ENCODE assay signal across 8 mouse cellular contexts in genomic region chr9:121301041-121301920, GRCm38 (mm10). TPM values are rescaled to one million over a fixed set of nuclear protein-coding genes. Genes with fewer than 3 reads are reported as not detected.
DNase-seq lines count a peak whose midpoint lies in the region; ATAC-seq lines count a peak whose summit lies in the region.

No protein-coding gene starts in this region.

- peak overlapping the region; percentile 3; the same call in 1 of the 2 replicates for H3K4me3 ChIP-seq in heart, embryonic 16.5 days (ENCODE audit: low read length)
- H3K4me3 ChIP-seq in midbrain, embryonic 11.5 days (ENCODE audit: low read depth, low read length), result no peak overlapping the region

- peak; percentile 10 for DNase-seq in adrenal gland, postnatal 10 days
- no peak for DNase-seq in adrenal gland, adult 8-10 months
- DNase-seq in 416B (ENCODE audit: low read depth) (peak; percentile 26), adipocyte (ENCODE audit: low spot score) (no peak)
- no peak for DNase-seq in midbrain, embryonic 11.5 days (ENCODE audit: low spot score, missing footprints)
- DNase-seq in right cerebral cortex, postnatal 14 days, result no peak
- DNase-seq in cerebellum, adult 18-20 months, result no peak

- H3K27ac ChIP-seq in heart, embryonic 16.5 days (ENCODE audit: low read length), result peak overlapping the region; percentile 17; the same call in 1 of the 2 replicates
- no peak overlapping the region for H3K27ac ChIP-seq in midbrain, embryonic 11.5 days (ENCODE audit: low read depth, low read length)

- H3K4me1 ChIP-seq in heart, embryonic 16.5 days (ENCODE audit: control insufficient read depth, insufficient read depth, low read length), result peaks cover 43% of the 10 kb centered on the region
- H3K4me1 ChIP-seq in midbrain, embryonic 11.5 days (ENCODE audit: control insufficient read depth, insufficient read depth, low read length), result peaks cover 53% of the 10 kb centered on the region

- H3K27me3 ChIP-seq in heart, embryonic 16.5 days (ENCODE audit: control insufficient read depth, insufficient read depth, low read length), result peaks cover 2% of the 10 kb centered on the region; the same call in 1 of the 2 replicates
- no peaks in the 10 kb centered on the region for H3K27me3 ChIP-seq in midbrain, embryonic 11.5 days (ENCODE audit: control insufficient read depth, insufficient read depth, low read length)

- no peak for ATAC-seq in heart, embryonic 16.5 days (replicated peaks; ENCODE audit: extremely low read depth, insufficient read depth, low FRiP score)
- ATAC-seq in midbrain, embryonic 11.5 days (ENCODE audit: low FRiP score), result no peak

- no peaks in the 10 kb centered on the region for H3K9me3 ChIP-seq in heart, embryonic 16.5 days (replicated peaks; ENCODE audit: control insufficient read depth, low read length)
- H3K9me3 ChIP-seq in midbrain, embryonic 11.5 days (ENCODE audit: control insufficient read depth, low read length), result no peaks in the 10 kb centered on the region

- H3K36me3 ChIP-seq in heart, embryonic 16.5 days (ENCODE audit: control insufficient read depth, insufficient read depth), result no peaks in the 10 kb centered on the region
- H3K36me3 ChIP-seq in midbrain, embryonic 11.5 days (ENCODE audit: control insufficient read depth, insufficient read depth, low read length), result no peaks in the 10 kb centered on the region

- 76% methylated on average over 22 of the region's 22 CpGs for WGBS in heart, embryonic 16.5 days
- WGBS in midbrain, embryonic 11.5 days, result 76% methylated on average over 22 of the region's 22 CpGs

- no peak overlapping the region; the same call in 1 of the 2 replicates for H3K9ac ChIP-seq in heart, embryonic 16.5 days (ENCODE audit: low read length)
- H3K9ac ChIP-seq in midbrain, embryonic 11.5 days (ENCODE audit: low read length), result peak overlapping the region; percentile 28; the same call in 1 of the 2 replicates

- H3K4me2 ChIP-seq in heart, embryonic 16.5 days (ENCODE audit: low read depth, low read length), result peak overlapping the region; percentile 11; the same call in 1 of the 2 replicates
- peak overlapping the region; percentile 8 for H3K4me2 ChIP-seq in midbrain, embryonic 11.5 days

RNA-seq across cellular contexts. Expression of gene Trak1, which starts 4.0 kb away (rescaled TPM):
- 100 to 1,000 TPM in 1 of 2 experiments, 10 to 100 TPM in 1; 84.0 to 117 TPM for total RNA-seq in adrenal gland, postnatal 10 days (2021)
- 10 to 100 TPM; 59.3 to 80.6 (median 74.3) TPM for total RNA-seq in adrenal gland, adult 8-10 months (2022)
- 42.4 and 48.9 TPM in 2 replicates for polyA plus RNA-seq in heart, embryonic 16.5 days (2015; fragmentation: Nextera tagmentation; extraction: Ambion mirVana)
- 19.2 and 20.5 TPM in 2 replicates for polyA plus RNA-seq in midbrain, embryonic 11.5 days (2014; fragmentation: Nextera tagmentation; extraction: Ambion mirVana)

RNA-seq across cellular contexts. Expression of gene Ulk4, which starts 24.3 kb away (rescaled TPM):
- total RNA-seq in adrenal gland, postnatal 10 days (2021), result 1 to 10 TPM; 1.6 to 3.5 TPM
- total RNA-seq in adrenal gland, adult 8-10 months (2022), result 1 to 10 TPM; 1.7 to 4.8 (median 2.6) TPM
- polyA plus RNA-seq in heart, embryonic 16.5 days (2015; fragmentation: Nextera tagmentation; extraction: Ambion mirVana), result 86.4 and 105 TPM in 2 replicates
- polyA plus RNA-seq in midbrain, embryonic 11.5 days (2014; fragmentation: Nextera tagmentation; extraction: Ambion mirVana), result 210 and 216 TPM in 2 replicates

Comparison
In these comparisons a context has a peak if more than half of its experiments do, and no peak if none do; other contexts are left out.
1. DNase-seq: peak in adrenal gland, postnatal 10 days (single experiment) and 416B (single experiment); none in adrenal gland, adult 8-10 months (single experiment), midbrain, embryonic 11.5 days (single experiment), right cerebral cortex, postnatal 14 days (single experiment), adipocyte (single experiment) and cerebellum, adult 18-20 months (0 of 2).